Comparison of ENCODE assay signal across 18 mouse cellular contexts in genomic region chr5:112769020-112769720, GRCm38 (mm10).
DNase-seq lines count a peak whose midpoint lies in the region; ATAC-seq lines count a peak whose summit lies in the region.
"Had no signal": no experiment of that assay in that cellular context is flagged by ENCODE, and none has a peak within 500 bp of the region (broad histone marks: within the 10 kb centered on the region; RNA-seq: fewer than 3 reads in every experiment).

No protein-coding gene starts in this region.

- no peak overlapping the region for H3K27ac ChIP-seq in kidney, embryonic 15.5 days
- peak overlapping the region; percentile 56 for H3K27ac ChIP-seq in midbrain, embryonic 13.5 days
- H3K27ac ChIP-seq in midbrain, embryonic 16.5 days (ENCODE audit: low read length): no peak overlapping the region
- H3K27ac ChIP-seq: heart, embryonic 13.5 days; layer of hippocampus, adult 2 months; limb, embryonic 10.5 days; macrophage had no signal

- H3K4me1 ChIP-seq in kidney, embryonic 15.5 days: peaks cover 16% of the 10 kb centered on the region
- H3K4me1 ChIP-seq in midbrain, embryonic 13.5 days (replicated peaks): peaks cover 27% of the 10 kb centered on the region
- H3K4me1 ChIP-seq in midbrain, embryonic 16.5 days (ENCODE audit: control insufficient read depth, insufficient read depth, low read length): peaks cover 8% of the 10 kb centered on the region

- no peaks in the 10 kb centered on the region for H3K36me3 ChIP-seq in kidney, embryonic 15.5 days
- no peaks in the 10 kb centered on the region for H3K36me3 ChIP-seq in midbrain, embryonic 13.5 days
- no peaks in the 10 kb centered on the region for H3K36me3 ChIP-seq in midbrain, embryonic 16.5 days (ENCODE audit: control insufficient read depth, insufficient read depth, low read length)
- H3K36me3 ChIP-seq: limb, embryonic 10.5 days had no signal

- 26% methylated on average over 11 of the region's 11 CpGs for WGBS in kidney, embryonic 15.5 days
- 50% methylated on average over 11 of the region's 11 CpGs for WGBS in midbrain, embryonic 13.5 days
- WGBS in midbrain, embryonic 16.5 days: 53% methylated on average over 11 of the region's 11 CpGs

- no peak for DNase-seq in kidney, adult 18-20 months
- peak; percentile 27 for DNase-seq in mesoderm, embryonic 11.5 days (ENCODE audit: low read depth, low spot score)
- DNase-seq in thymus, adult 18-20 months: no peak
- DNase-seq: adrenal gland, adult 8-10 months; cerebellum, adult 2 months; gastrocnemius, postnatal 25 days; heart, postnatal 4 days; lung, adult 18-20 months had no signal

- H3K4me3 ChIP-seq in kidney, embryonic 15.5 days (replicated peaks): no peak overlapping the region
- no peak overlapping the region for H3K4me3 ChIP-seq in midbrain, embryonic 13.5 days (replicated peaks)
- H3K4me3 ChIP-seq in midbrain, embryonic 16.5 days (ENCODE audit: low read depth, low read length): no peak overlapping the region
- H3K4me3 ChIP-seq: heart, embryonic 13.5 days; layer of hippocampus, adult 2 months; limb, embryonic 10.5 days; myocyte had no signal

- ATAC-seq in kidney, embryonic 15.5 days (replicated peaks; ENCODE audit: low FRiP score): peak; percentile 69
- ATAC-seq in midbrain, embryonic 13.5 days: no peak
- no peak for ATAC-seq in midbrain, embryonic 16.5 days
- ATAC-seq in activated CD4-positive, CD25-positive, alpha-beta regulatory T cell, adult 4 months: no peak
- ATAC-seq: intestine, postnatal 0 days had no signal

- no peak overlapping the region for H3K9ac ChIP-seq in kidney, embryonic 15.5 days
- H3K9ac ChIP-seq in midbrain, embryonic 13.5 days (replicated peaks): no peak overlapping the region
- H3K9ac ChIP-seq in midbrain, embryonic 16.5 days (ENCODE audit: low read depth, low read length): no peak overlapping the region
- H3K9ac ChIP-seq: heart, embryonic 13.5 days had no signal

- H3K27me3 ChIP-seq in kidney, embryonic 15.5 days: peaks cover 13% of the 10 kb centered on the region
- no peaks in the 10 kb centered on the region for H3K27me3 ChIP-seq in midbrain, embryonic 13.5 days
- H3K27me3 ChIP-seq in midbrain, embryonic 16.5 days (ENCODE audit: control insufficient read depth, insufficient read depth, low read depth, low read length): no peaks in the 10 kb centered on the region

- no peak overlapping the region; the same call in 1 of the 2 replicates for H3K4me2 ChIP-seq in kidney, embryonic 15.5 days
- no peak overlapping the region for H3K4me2 ChIP-seq in midbrain, embryonic 13.5 days (replicated peaks)
- no peak overlapping the region for H3K4me2 ChIP-seq in midbrain, embryonic 16.5 days (ENCODE audit: low read length)
- H3K4me2 ChIP-seq: heart, embryonic 13.5 days had no signal

- H3K9me3 ChIP-seq in kidney, embryonic 15.5 days (replicated peaks): no peaks in the 10 kb centered on the region
- H3K9me3 ChIP-seq in midbrain, embryonic 13.5 days: no peaks in the 10 kb centered on the region
- 0 out of 2 replicates have a peak, but pooled peaks cover 3% of the 10 kb centered on the region for H3K9me3 ChIP-seq in midbrain, embryonic 16.5 days (replicated peaks; ENCODE audit: control insufficient read depth, low read length, poor library complexity, severe bottlenecking)
- H3K9me3 ChIP-seq: heart, embryonic 13.5 days; limb, embryonic 10.5 days had no signal
